ENCODE assay signal across 16 mouse cellular contexts in genomic region chr14:13469211-13469610, GRCm38 (mm10).
"Had no signal": no experiment of that assay in that cellular context is flagged by ENCODE, and none has a peak within 500 bp of the region (broad histone marks: within the 10 kb centered on the region; RNA-seq: fewer than 3 reads in every experiment).

No protein-coding gene starts in this region.

- H3K9me3 ChIP-seq: neural tube, embryonic 13.5 days; neural tube, embryonic 15.5 days; stomach, embryonic 15.5 days had no signal

- H3K4me2 ChIP-seq: neural tube, embryonic 13.5 days; neural tube, embryonic 15.5 days; stomach, embryonic 15.5 days had no signal

- H3K4me1 ChIP-seq: neural tube, embryonic 13.5 days; neural tube, embryonic 15.5 days; stomach, embryonic 15.5 days had no signal

- H3K4me3 ChIP-seq: neural tube, embryonic 13.5 days; neural tube, embryonic 15.5 days; stomach, embryonic 15.5 days had no signal

- H3K27me3 ChIP-seq: neural tube, embryonic 13.5 days; neural tube, embryonic 15.5 days; stomach, embryonic 15.5 days had no signal

- H3K27ac ChIP-seq: neural tube, embryonic 13.5 days; neural tube, embryonic 15.5 days; stomach, embryonic 15.5 days; stomach, postnatal 0 days had no signal

- H3K36me3 ChIP-seq: neural tube, embryonic 13.5 days; neural tube, embryonic 15.5 days; stomach, embryonic 15.5 days had no signal

- DNase-seq: retina, postnatal 1 day; right cerebral cortex, adult 18-20 months; right cerebral cortex, postnatal 14 days; right cerebral cortex, postnatal 25 days; right cerebral cortex, postnatal 4 days; spleen, adult 18-20 months; thymus, adult 18-20 months; thymus, adult 2 months; thymus, postnatal 14 days; thymus, postnatal 25 days; thymus, postnatal 36 days; thymus, postnatal 4 days had no signal

- H3K9ac ChIP-seq: neural tube, embryonic 13.5 days; neural tube, embryonic 15.5 days; stomach, embryonic 15.5 days had no signal
